Mouse (Mus musculus) testis, adult 2 months (tissue): Measurements from ENCODE around the gene Rasgef1b.

Source experiments
- CTCF ChIP-seq: fragments of 200-500 bp; IDR thresholded peaks from 2 replicates; pipeline ENCODE4 v1.5.1; 2012; ENCODE audit warnings: low read depth, mild to moderate bottlenecking, inconsistent platforms, low read length, moderate library complexity; ENCODE audit not compliant: control insufficient read depth, insufficient read depth, insufficient replicate concordance
- POLR2A ChIP-seq: fragments of 200-500 bp; IDR thresholded peaks from 2 replicates; pipeline ENCODE4 v1.6.1; 2012; ENCODE audit warnings: low read depth, mild to moderate bottlenecking, inconsistent platforms, low read length, moderate library complexity; ENCODE audit not compliant: control insufficient read depth

- no peak for TF ChIP-seq CTCF
- TF ChIP-seq POLR2A = no peak
Observed at GRCm38 (mm10) chr5:99493017-99493416, 235.8 kb downstream of the Rasgef1b start.
